Mouse (Mus musculus) midbrain, postnatal 0 days (tissue): Measurements from ENCODE around the gene Saa4. TPM values are rescaled to one million over a fixed set of nuclear protein-coding genes. Genes with fewer than 3 reads are reported as not detected.
A peak's percentile ranks its signal among the peaks of the same experiment; 100 is the strongest.
"Not testable (repeated sequence)": the region's sequence is repeated elsewhere in the genome, so short reads cannot be mapped to it uniquely, and the experiment has no call there.

ENCODE experiments used
- ATAC-seq: fragments of 200-750 bp; cut with Nextera tagmentation; 2 replicates; pipeline ENCODE4 v1.8.0; 2017; ENCODE audit warnings: moderate number of reproducible peaks, mild to moderate bottlenecking, moderate TSS enrichment, moderate library complexity; ENCODE audit not compliant: low FRiP score
- DNase-seq: peaks from one replicate; pipeline ENCODE4 v3.0.0-alpha.2; 2015; ENCODE audit warnings: low spot score
- H3K27ac ChIP-seq: fragments of 300-500 bp; sonication (generic); 2 replicates; pipeline ENCODE4 v1.5.1; 2014; ENCODE audit warnings: low read depth, mild to moderate bottlenecking, low read length, mixed read lengths
- H3K27me3 ChIP-seq: fragments of 300-500 bp; sonication (generic); 2 replicates; pipeline ENCODE4 v1.6.1; 2014; ENCODE audit warnings: low read length, control low read depth, mixed read lengths; ENCODE audit not compliant: insufficient read depth
- H3K36me3 ChIP-seq: fragments of 300-500 bp; sonication (generic); 2 replicates; pipeline ENCODE4 v1.6.1; 2014; ENCODE audit warnings: low read length, control low read depth, mixed read lengths; ENCODE audit not compliant: insufficient read depth
- H3K4me1 ChIP-seq: fragments of 300-500 bp; sonication (generic); 2 replicates; pipeline ENCODE4 v1.6.1; 2014; ENCODE audit warnings: mild to moderate bottlenecking, control low read depth, antibody characterized with exemption, low read length, mixed read lengths; ENCODE audit not compliant: insufficient read depth
- H3K4me2 ChIP-seq: fragments of 300-500 bp; sonication (generic); 2 replicates; pipeline ENCODE4 v1.6.1; 2014; ENCODE audit warnings: low read depth, mild to moderate bottlenecking, low read length, mixed read lengths; ENCODE audit not compliant: poor library complexity, severe bottlenecking
- H3K4me3 ChIP-seq: fragments of 300-500 bp; sonication (generic); 2 replicates; pipeline ENCODE4 v1.5.1; 2014; ENCODE audit warnings: low read depth, mild to moderate bottlenecking, low read length, moderate library complexity
- H3K9ac ChIP-seq: fragments of 300-500 bp; sonication (generic); replicated peaks from 2 replicates; pipeline ENCODE4 v1.6.1; 2014; ENCODE audit warnings: mild to moderate bottlenecking, low read length, moderate library complexity, mixed read lengths; ENCODE audit not compliant: poor library complexity, severe bottlenecking
- H3K9me3 ChIP-seq: fragments of 300-500 bp; sonication (generic); 2 replicates; pipeline ENCODE4 v1.6.1; 2016; ENCODE audit warnings: low read length, control low read depth
- CTCF ChIP-seq: IDR thresholded peaks from 2 replicates; pipeline ENCODE4 v1.5.1; 2016; ENCODE audit warnings: antibody characterized with exemption, mild to moderate bottlenecking
- WGBS: fragments of 180-500 bp; shearing (Covaris S2); extraction: QIAGEN DNeasy Blood & Tissue Kit; methylation state at CpG from one replicate; pipeline ENCODE4 v1.1.7; 2014; 5-methylcytosine and 5-hydroxymethylcytosine counted together
- polyA plus RNA-seq: library from polyadenylated mRNA; unstranded; fragments of >200 nt; fragmentation: Nextera tagmentation; extraction: Ambion mirVana; gene quantifications from 2 replicates; pipeline ENCODE4 v1.2.1, GENCODE M21; 2015
- total RNA-seq: library from RNA; depleted of rRNA; stranded (reverse); fragments of >200 nt; gene quantifications from 2 replicates; pipeline ENCODE4 v1.2.3, GENCODE M21; 2014

The Saa4 gene
- total and polyA plus RNA-seq, 2 experiments from 2014 or later = not detected

- Histone ChIP-seq H3K36me3 (no peaks in the 10 kb centered on the region), H3K27me3 (no peaks in the 10 kb centered on the region), H3K4me2 (no peak overlapping the region), H3K27ac (no peak overlapping the region), H3K9me3 (no peaks in the 10 kb centered on the region), H3K4me1 (no peaks in the 10 kb centered on the region; the same call in 1 of the 2 replicates), H3K9ac (no peak overlapping the region), H3K4me3 (no peak overlapping the region)
- 77% methylated on average over 6 of the region's 6 CpGs for WGBS
- ATAC-seq (no peak), DNase-seq (no peak)
- TF ChIP-seq CTCF = no peak
Measured at GRCm38 (mm10) chr7:46712250-46712649, 20.2 kb downstream of the Saa4 start.

- peak within 1 kb of the TSS; percentile 84 for H3K9ac ChIP-seq
- H3K9me3 ChIP-seq = no peaks in the 10 kb centered on the region
- no peaks in the 10 kb centered on the region; the same call in 1 of the 2 replicates for H3K4me1 ChIP-seq
- under 1% methylated on average over 38 of the region's 38 CpGs for WGBS
- ATAC-seq (peak; percentile 96), DNase-seq (peak; percentile 95)
- no peaks in the 10 kb centered on the region for H3K27me3 ChIP-seq
- H3K36me3 ChIP-seq = no peaks in the 10 kb centered on the region; the same call in none of the 2 replicates
- H3K4me3 ChIP-seq = peak within 1 kb of the TSS; percentile 80
- peak; percentile 96 for TF ChIP-seq CTCF
- peak within 1 kb of the TSS; percentile 50 for H3K4me2 ChIP-seq
- H3K27ac ChIP-seq = peak within 1 kb of the TSS; percentile 87
Measured at GRCm38 (mm10) chr7:46710390-46710844, 22.0 kb downstream of the Saa4 start, which contains the start of gene Saal1. TSS of gene Saal1 (minus strand) at chr7:46710680.

GRCm38 (mm10) chr7:46700521-46701025 lies 31.8 kb downstream of the Saa4 start:
- peaks cover 75% of the 10 kb centered on the region for H3K36me3 ChIP-seq
- H3K9ac ChIP-seq = no peak overlapping the region
- DNase-seq = peak; percentile 8
- H3K9me3 ChIP-seq = no peaks in the 10 kb centered on the region
- H3K4me1 ChIP-seq = no peaks in the 10 kb centered on the region
- no peak overlapping the region for H3K27ac ChIP-seq
- no peak for TF ChIP-seq CTCF
- WGBS = 97% methylated on average over 6 of the region's 6 CpGs
- H3K4me2 ChIP-seq = no peak overlapping the region
- H3K27me3 ChIP-seq = no peaks in the 10 kb centered on the region
- no peak for ATAC-seq
- no peak overlapping the region for H3K4me3 ChIP-seq

- Histone ChIP-seq H3K4me3 (no peak overlapping the region), H3K27ac (no peak overlapping the region), H3K4me2 (no peak overlapping the region), H3K4me1 (no peaks in the 10 kb centered on the region), H3K9me3 (no peaks in the 10 kb centered on the region), H3K9ac (no peak overlapping the region), H3K27me3 (no peaks in the 10 kb centered on the region), H3K36me3 (peaks cover 48% of the 10 kb centered on the region)
- ATAC-seq (no peak), DNase-seq (no peak)
- 75% methylated on average over 1 of the region's 1 CpGs for WGBS
- no peak for TF ChIP-seq CTCF
Measured at GRCm38 (mm10) chr7:46696754-46697153, 35.6 kb downstream of the Saa4 start.

GRCm38 (mm10) chr7:46686827-46687226 lies 45.6 kb downstream of the Saa4 start:
- no peak for TF ChIP-seq CTCF
- 89% methylated on average over 5 of the region's 5 CpGs for WGBS
- no peak for ATAC-seq
- Histone ChIP-seq H3K4me2 (no peak overlapping the region), H3K27me3 (no peaks in the 10 kb centered on the region), H3K36me3 (peaks cover 22% of the 10 kb centered on the region), H3K27ac (no peak overlapping the region), H3K9me3 (no peaks in the 10 kb centered on the region), H3K9ac (no peak overlapping the region), H3K4me1 (no peaks in the 10 kb centered on the region), H3K4me3 (no peak overlapping the region)
- no peak for DNase-seq

GRCm38 (mm10) chr7:46680732-46681131 lies 51.7 kb downstream of the Saa4 start:
- H3K4me3 ChIP-seq = no peak overlapping the region
- no peak for TF ChIP-seq CTCF
- no peaks in the 10 kb centered on the region for H3K4me1 ChIP-seq
- H3K9me3 ChIP-seq = no peaks in the 10 kb centered on the region
- no peak overlapping the region for H3K4me2 ChIP-seq
- ATAC-seq = no peak
- no peak overlapping the region for H3K27ac ChIP-seq
- H3K36me3 ChIP-seq = no peaks in the 10 kb centered on the region
- H3K9ac ChIP-seq = no peak overlapping the region
- H3K27me3 ChIP-seq = no peaks in the 10 kb centered on the region
- no peak for DNase-seq

GRCm38 (mm10) chr7:46679044-46679443 lies 53.4 kb downstream of the Saa4 start:
- H3K4me2 ChIP-seq, H3K27ac ChIP-seq, DNase-seq, H3K36me3 ChIP-seq, H3K27me3 ChIP-seq, ATAC-seq, H3K9me3 ChIP-seq, H3K4me3 ChIP-seq, H3K9ac ChIP-seq, H3K4me1 ChIP-seq: not testable (repeated sequence)
- WGBS = 81% methylated on average over 7 of the region's 7 CpGs
